Mouse (Mus musculus) mouse embryonic stem cell (cell line): Measurements from ENCODE around the gene Calcrl.

Source experiments
- in situ Hi-C, 2 experiments: fragments of 300-500 bp; cut with MboI; formaldehyde crosslinking; loops; 1 replicate in 1 of 2; 3 replicates in 1 of 2; pipeline ENCODE4 v1.14.3; 2019 to 2020; ENCODE audit warnings: low sequenced_read_pairs in 2 of 2, low pct_unique_long_range_greater_than_20kb in 1 of 2, mixed read lengths in 1 of 2; ENCODE audit not compliant: unreplicated experiment in 1 of 2

The Calcrl gene

DNA sequence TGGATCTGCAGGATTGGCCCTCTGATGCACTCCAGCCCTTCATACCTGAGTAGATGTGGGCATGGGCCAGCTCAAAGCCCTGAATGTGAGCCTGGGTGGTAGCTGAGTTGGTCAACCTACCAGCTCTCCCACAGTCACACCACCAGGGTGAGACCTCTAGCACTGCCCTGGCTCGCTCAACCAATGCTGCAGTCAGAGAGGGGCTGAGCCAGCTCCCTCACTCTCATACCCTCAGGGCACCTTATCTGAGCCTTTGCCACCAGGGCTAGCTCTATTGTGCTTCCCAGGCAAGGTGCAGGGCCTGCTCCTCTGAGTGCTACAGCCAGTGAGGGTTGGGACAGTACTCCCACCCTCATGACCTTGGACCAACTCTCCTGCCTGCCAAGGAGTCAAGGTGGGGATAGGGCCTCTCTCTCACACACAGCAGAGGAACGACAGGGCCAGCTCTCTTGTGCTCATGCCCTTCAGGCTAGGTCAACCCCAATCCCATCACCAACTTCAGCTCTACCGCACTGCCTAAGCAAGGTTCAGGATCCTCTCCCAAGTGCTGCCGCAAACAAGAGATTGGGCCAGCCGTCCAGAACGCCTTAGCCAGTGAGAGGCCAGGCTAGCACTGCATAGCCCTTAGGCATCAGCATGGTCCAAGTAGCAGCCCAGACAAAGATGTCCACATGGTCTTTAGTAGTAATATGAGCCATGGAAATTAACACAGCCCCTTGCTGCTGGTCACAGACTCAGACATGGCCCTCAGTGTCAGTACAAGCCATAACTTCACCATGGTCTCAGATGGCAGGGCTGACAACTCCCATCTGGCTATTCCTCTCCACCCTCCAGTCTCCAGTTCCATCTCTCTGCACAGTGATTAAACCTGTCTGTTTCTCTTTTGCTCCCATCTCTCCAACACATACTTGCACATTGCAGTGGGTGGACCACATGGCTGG, 62.2 kb downstream of the Calcrl start:
- in situ Hi-C loops: no loop called here

DNA sequence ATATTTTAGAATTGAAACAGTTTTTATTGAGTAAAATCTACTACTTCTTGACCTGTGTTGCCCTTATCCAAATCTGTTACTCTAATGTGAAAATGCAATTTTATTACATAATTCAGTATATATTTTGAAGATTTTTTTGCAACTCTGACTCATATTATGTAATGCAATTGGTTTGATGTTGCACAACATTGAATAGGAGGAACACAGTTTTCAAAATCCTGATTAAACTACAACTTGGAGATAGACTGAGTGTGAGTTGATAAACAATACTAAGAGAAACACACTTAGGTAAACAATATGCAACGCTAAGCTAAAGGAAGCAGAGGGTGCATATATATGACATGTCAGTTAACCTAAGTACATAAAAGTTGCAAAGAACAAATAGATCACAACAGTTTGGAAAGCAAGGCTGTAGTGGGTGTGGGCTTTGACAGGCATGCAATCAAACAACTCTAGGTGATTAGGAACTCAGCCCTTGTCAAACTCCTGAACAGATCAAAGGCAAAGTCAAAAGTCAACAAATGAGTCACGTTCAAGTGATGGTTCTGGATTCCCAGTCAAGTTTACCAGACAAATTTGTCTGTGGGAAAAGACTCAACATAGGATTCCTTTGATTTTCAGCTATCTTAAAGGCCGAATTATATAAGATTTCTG, 66.4 kb downstream of the Calcrl start:
- in situ Hi-C loops: no loop called here

DNA sequence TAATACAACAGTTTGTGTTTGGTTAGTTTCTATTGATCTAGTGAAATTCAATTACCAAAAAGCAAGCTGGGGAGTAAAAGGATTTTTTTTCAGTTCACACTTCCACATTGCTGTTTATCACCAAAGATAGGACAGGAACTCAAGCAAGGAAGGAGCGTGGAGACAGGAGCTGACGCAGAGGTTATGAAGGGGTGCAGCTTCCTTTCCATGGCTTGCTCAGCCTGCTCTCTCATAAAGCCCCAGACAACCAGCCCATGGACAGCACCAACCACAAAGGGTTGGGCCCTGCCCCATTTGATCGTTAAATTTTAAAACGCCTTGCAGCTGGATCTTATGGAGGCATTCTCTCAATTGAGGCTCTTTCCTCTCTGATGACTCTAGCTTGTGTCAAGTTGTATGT, 69.9 kb downstream of the Calcrl start:
- in situ Hi-C loops: no loop called here

DNA sequence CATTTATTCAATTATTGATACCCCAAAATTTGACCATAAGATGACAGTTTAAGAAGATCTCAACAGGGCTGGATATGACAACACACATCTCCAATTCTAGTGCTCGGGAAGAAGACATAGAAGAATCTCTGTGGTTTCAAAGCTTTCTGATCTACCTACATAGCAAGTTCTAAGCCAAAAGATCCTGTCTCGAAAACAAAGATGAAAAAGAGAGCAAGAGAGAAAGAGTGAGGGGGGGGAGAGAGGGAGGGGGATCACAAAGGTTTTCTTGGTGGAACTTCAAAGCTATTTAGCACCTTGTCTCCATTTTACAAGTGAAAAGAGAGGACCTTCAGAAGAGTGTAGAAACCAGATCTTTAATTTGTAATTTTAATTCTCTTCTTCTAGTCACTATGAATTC, 77.8 kb downstream of the Calcrl start:
- in situ Hi-C loops: no loop called here

DNA sequence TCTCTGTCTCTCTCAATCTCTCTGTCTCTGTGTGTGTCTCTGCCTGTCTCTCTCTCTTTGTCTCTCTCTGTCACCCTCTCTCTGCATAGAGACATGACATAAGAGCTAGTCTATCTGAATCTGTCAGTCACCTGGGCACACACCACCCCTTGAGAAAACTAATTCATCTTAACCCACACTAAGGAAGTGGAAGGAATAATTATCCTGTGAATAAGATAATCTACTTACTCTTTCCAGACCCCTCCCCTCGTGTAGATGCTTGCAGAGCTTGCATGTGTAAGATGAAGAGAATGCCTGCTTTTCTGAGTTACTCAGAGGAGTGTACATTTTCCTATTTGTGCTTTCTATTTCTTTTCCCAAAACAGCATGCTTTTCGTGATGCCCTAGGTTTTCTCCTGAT, 81.5 kb downstream of the Calcrl start:
- in situ Hi-C loops: no loop called here

DNA sequence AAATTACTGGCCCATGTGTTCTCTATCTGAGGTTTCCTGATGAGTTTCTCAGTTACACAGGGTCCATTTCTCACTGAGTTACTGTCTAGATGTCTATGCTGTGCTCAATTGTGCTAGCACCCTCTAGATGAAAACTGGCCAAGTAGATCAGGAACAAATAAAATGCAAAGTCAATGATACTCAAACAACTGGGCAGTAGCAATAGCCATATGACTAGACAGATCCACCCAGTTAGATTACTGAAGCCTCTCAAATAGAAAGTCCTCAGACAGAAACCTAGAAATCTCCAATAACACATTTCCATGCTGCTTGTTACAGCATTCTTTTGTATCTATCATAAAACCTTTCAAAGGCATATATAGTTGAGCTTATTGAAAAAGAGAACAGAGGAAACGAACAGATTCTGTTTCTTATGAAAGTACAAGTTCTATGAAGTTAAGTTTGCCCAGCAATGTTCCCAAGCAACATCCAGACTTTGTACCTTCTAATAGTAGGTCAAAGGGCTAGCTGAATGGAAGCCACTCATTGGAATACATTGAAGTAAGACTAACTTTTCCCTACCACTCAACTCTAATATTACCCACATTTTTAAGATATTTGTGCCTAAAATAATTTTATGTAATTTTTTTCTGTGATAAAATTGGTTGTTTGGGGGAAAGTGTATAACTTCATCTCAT, 87.3 kb downstream of the Calcrl start:
- in situ Hi-C loops: no loop called here

GRCm38 (mm10) chr2:84336331-84336730, 88.9 kb downstream of the Calcrl start:
- in situ Hi-C loops: no loop called here

DNA sequence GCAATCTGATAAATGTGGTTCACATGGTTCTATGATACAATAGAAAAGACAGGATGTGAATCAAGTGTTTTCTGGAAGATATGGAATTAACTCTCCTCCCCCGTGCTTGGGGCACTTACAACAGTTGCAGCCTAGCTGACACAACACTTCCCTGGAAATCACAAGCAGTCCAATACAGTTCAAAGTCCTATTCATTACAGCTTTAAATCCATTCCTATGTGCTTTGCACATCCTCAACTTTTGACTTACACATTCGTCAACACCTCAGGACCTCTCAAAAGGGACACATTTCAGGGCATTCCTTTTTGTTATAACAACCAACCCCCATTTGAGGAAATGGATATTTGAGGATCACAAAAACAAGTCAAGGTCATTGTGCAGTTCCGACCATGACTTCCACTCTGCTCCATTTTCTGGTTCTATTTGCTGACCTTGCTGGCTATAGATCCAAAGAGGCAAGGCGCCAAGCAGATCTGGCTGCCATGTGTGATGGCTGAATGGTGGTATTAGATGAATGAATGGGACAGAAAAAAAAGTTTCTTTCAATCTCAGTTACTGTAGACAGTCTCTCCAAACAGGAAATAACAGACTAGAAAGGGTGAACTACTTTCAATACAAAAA, 108.9 kb downstream of the Calcrl start:
- in situ Hi-C loops: no loop called here

DNA sequence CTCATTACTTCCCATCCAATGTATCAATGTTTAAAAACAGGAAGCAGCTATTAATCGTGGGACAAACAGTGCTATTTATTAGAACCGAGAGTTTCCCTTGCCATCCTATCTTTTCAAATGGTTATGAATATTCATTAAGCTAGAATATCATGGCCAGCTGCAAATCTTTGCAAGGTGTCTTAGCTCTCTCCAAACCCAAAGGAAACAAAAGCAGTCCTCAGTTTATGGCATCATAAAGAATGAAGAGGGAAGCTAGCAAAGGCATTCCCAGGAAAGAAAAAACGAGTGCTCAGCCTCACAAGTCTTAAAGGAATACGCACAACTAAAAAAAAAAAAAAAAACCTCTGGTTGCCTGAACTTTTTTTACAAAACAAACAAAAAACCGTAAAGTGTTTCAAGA, 128.7 kb downstream of the Calcrl start:
- in situ Hi-C loops: no loop called here

- in situ Hi-C loops: no loop called here
Observed at GRCm38 (mm10) chr2:84295068-84295467, 130.1 kb downstream of the Calcrl start.

DNA sequence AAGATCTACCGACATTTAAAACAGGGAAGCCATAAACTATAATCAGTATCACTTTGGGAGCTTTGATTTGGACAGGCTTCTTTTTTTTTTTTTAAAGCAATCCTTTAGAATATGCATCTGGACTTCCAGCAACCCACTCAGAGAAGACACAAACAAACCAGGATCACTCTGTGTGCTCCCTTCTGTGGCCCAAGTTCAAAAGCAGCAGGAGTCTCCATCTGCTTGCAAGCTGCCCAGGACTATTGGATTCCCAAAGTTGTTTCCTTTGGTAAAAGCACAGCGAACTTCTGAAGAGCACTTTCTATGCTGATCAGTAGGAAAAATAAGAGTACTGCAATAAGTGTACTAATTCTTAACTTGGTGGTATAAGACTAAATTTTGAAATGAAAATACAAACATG, 130.6 kb downstream of the Calcrl start:
- in situ Hi-C loops: no loop called here

DNA sequence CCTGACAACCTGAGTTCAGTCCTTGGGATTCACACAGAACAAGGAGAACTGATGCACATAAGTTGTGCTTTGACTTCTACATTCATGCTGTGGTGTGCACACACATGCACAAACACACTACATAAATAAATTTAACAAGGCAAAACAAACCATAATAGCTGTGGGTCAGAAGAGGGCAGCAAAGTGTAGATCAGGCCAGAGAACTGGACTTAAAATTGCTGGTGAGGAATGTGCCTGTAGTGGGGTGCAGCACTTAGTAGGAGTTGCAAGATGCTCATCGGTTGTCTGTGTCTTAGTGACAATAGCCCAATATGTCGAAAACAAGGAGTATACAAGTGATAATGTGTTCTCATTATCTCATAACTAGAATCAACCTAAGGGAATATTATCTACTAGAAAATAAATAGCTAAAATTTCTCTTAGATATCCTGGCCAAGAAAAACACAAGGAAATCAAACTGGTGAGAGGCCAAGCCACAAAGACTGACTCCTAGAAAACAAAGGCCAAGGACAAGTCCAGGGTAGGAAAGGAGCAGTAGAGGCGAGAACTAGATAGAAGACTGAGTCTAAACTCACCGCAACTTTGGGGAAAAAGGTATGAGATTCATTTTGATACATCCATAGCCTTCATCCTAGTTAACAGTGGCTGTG, 132.7 kb downstream of the Calcrl start:
- in situ Hi-C loops: no loop called here

GRCm38 (mm10) chr2:84288940-84289557, 136.2 kb downstream of the Calcrl start:
- in situ Hi-C loops: no loop called here
